Mouse (Mus musculus) liver, embryonic 13.5 days (tissue): Measurements from ENCODE around the gene Cpox. TPM values are rescaled to one million over a fixed set of nuclear protein-coding genes. Genes with fewer than 3 reads are reported as not detected.

ENCODE experiments used
- ATAC-seq: fragments of 200-750 bp; cut with Nextera tagmentation; 2 replicates; pipeline ENCODE4 v1.8.0; 2017; ENCODE audit warnings: low read depth, mild to moderate bottlenecking, moderate number of reproducible peaks, moderate library complexity
- DNase-seq: peaks from one replicate; pipeline ENCODE4 v3.0.0; 2022
- H3K27ac ChIP-seq: fragments of 300-500 bp; sonication (generic); 2 replicates; pipeline ENCODE4 v1.5.1; 2015; ENCODE audit warnings: moderate library complexity, mild to moderate bottlenecking, inconsistent platforms
- H3K27me3 ChIP-seq: fragments of 300-500 bp; sonication (generic); 2 replicates; pipeline ENCODE4 v1.6.1; 2015; ENCODE audit warnings: mild to moderate bottlenecking, inconsistent platforms
- H3K36me3 ChIP-seq: fragments of 300-500 bp; sonication (generic); 2 replicates; pipeline ENCODE4 v1.6.1; 2015; ENCODE audit warnings: mild to moderate bottlenecking, inconsistent platforms
- H3K4me1 ChIP-seq: fragments of 300-500 bp; sonication (generic); replicated peaks from 2 replicates; pipeline ENCODE4 v1.6.1; 2015; ENCODE audit warnings: inconsistent platforms
- H3K4me2 ChIP-seq: fragments of 300-500 bp; sonication (generic); 2 replicates; pipeline ENCODE4 v1.6.1; 2015; ENCODE audit warnings: inconsistent platforms, mild to moderate bottlenecking, moderate library complexity
- H3K4me3 ChIP-seq: fragments of 300-500 bp; sonication (generic); replicated peaks from 2 replicates; pipeline ENCODE4 v1.5.1; 2015; ENCODE audit warnings: mild to moderate bottlenecking, inconsistent platforms
- H3K9ac ChIP-seq: fragments of 300-500 bp; sonication (generic); 2 replicates; pipeline ENCODE4 v1.6.1; 2015; ENCODE audit warnings: mild to moderate bottlenecking, inconsistent platforms
- H3K9me3 ChIP-seq: fragments of 300-500 bp; sonication (generic); replicated peaks from 2 replicates; pipeline ENCODE4 v1.6.1; 2016; ENCODE audit warnings: inconsistent platforms
- WGBS: fragments of 180-500 bp; shearing (Covaris S2); methylation state at CpG from one replicate; pipeline ENCODE4 v1.1.7; 2015; ENCODE audit not compliant: insufficient replicate concordance; 5-methylcytosine and 5-hydroxymethylcytosine counted together
- polyA plus RNA-seq: library from polyadenylated mRNA; unstranded; fragments of >200 nt; fragmentation: Nextera tagmentation; extraction: Ambion mirVana; gene quantifications from 2 replicates; pipeline ENCODE4 v1.2.1, GENCODE M21; 2015

The Cpox gene
- polyA plus RNA-seq, 1 experiment from 2014 or later, result 422 TPM

- peaks cover 69% of the 10 kb centered on the region for H3K4me1 ChIP-seq
Observed at GRCm38 (mm10) chr16:58669264-58669663, 828 bp upstream of the Cpox start.

GRCm38 (mm10) chr16:58670643-58671042 lies 551 bp downstream of the Cpox start:
- WGBS, result under 1% methylated on average over 25 of the region's 25 CpGs
- Histone ChIP-seq H3K27ac (peak overlapping the region; percentile 99), H3K36me3 (peaks cover 42% of the 10 kb centered on the region), H3K27me3 (no peaks in the 10 kb centered on the region), H3K9ac (peak overlapping the region; percentile 99), H3K4me1 (peaks cover 69% of the 10 kb centered on the region), H3K4me3 (peak overlapping the region; percentile 97), H3K9me3 (no peaks in the 10 kb centered on the region), H3K4me2 (peak overlapping the region; percentile 79)
- DNase-seq (no peak), ATAC-seq (no peak)

More at GRCm38 (mm10) chr16:58669264-58669663, 828 bp upstream of the Cpox start:
- DNase-seq, result peak; percentile 74
- peak; percentile 30 for ATAC-seq
- no peaks in the 10 kb centered on the region for H3K9me3 ChIP-seq
- no peaks in the 10 kb centered on the region for H3K27me3 ChIP-seq
- H3K4me2 ChIP-seq, result peak overlapping the region; percentile 79
- peaks cover 29% of the 10 kb centered on the region for H3K36me3 ChIP-seq
- 12% methylated on average over 5 of the region's 5 CpGs for WGBS
- H3K4me3 ChIP-seq, result peak overlapping the region; percentile 97
- peak overlapping the region; percentile 99 for H3K9ac ChIP-seq
- H3K27ac ChIP-seq, result peak overlapping the region; percentile 99

GRCm38 (mm10) chr16:58671212-58671985 lies 1.3 kb downstream of the Cpox start:
- peaks cover 50% of the 10 kb centered on the region for H3K36me3 ChIP-seq
- peak overlapping the region; percentile 97 for H3K4me3 ChIP-seq
- H3K4me2 ChIP-seq, result peak overlapping the region; percentile 79
- WGBS, result 23% methylated on average over 8 of the region's 8 CpGs
- no peak for ATAC-seq
- no peaks in the 10 kb centered on the region for H3K9me3 ChIP-seq
- no peaks in the 10 kb centered on the region for H3K27me3 ChIP-seq
- peak overlapping the region; percentile 99 for H3K9ac ChIP-seq
- H3K4me1 ChIP-seq, result peaks cover 69% of the 10 kb centered on the region
- no peak for DNase-seq
- H3K27ac ChIP-seq, result peak overlapping the region; percentile 99

GRCm38 (mm10) chr16:58672396-58672795 lies 2.3 kb downstream of the Cpox start:
- peaks cover 59% of the 10 kb centered on the region for H3K36me3 ChIP-seq
- peak overlapping the region; percentile 97 for H3K4me3 ChIP-seq
- ATAC-seq (no peak), DNase-seq (no peak)
- peak overlapping the region; percentile 99 for H3K27ac ChIP-seq
- no peaks in the 10 kb centered on the region for H3K9me3 ChIP-seq
- H3K27me3 ChIP-seq, result no peaks in the 10 kb centered on the region
- peak overlapping the region; percentile 79 for H3K4me2 ChIP-seq
- peaks cover 67% of the 10 kb centered on the region for H3K4me1 ChIP-seq
- WGBS, result 36% methylated on average over 13 of the region's 13 CpGs
- peak overlapping the region; percentile 99 for H3K9ac ChIP-seq

- peak overlapping the region; percentile 99 for H3K9ac ChIP-seq
- peak overlapping the region; percentile 97 for H3K4me3 ChIP-seq
Observed at GRCm38 (mm10) chr16:58673811-58674410, 3.8 kb downstream of the Cpox start.

GRCm38 (mm10) chr16:58675256-58675655 lies 5.2 kb downstream of the Cpox start:
- WGBS, result 87% methylated on average over 13 of the region's 13 CpGs
- ATAC-seq (no peak), DNase-seq (no peak)
- H3K4me1 ChIP-seq, result peaks cover 58% of the 10 kb centered on the region
- H3K27me3 ChIP-seq, result no peaks in the 10 kb centered on the region
- peak overlapping the region; percentile 97 for H3K4me3 ChIP-seq
- peak overlapping the region; percentile 79 for H3K4me2 ChIP-seq
- no peaks in the 10 kb centered on the region for H3K9me3 ChIP-seq
- H3K9ac ChIP-seq, result peak overlapping the region; percentile 99
- H3K27ac ChIP-seq, result peak overlapping the region; percentile 99
- peaks cover 80% of the 10 kb centered on the region for H3K36me3 ChIP-seq

More at GRCm38 (mm10) chr16:58673811-58674410, 3.8 kb downstream of the Cpox start:
- WGBS, result 86% methylated on average over 15 of the region's 15 CpGs
- H3K27me3 ChIP-seq, result no peaks in the 10 kb centered on the region
- peaks cover 73% of the 10 kb centered on the region for H3K36me3 ChIP-seq
- no peaks in the 10 kb centered on the region for H3K9me3 ChIP-seq
- peak overlapping the region; percentile 79 for H3K4me2 ChIP-seq
- DNase-seq (no peak), ATAC-seq (no peak)
- H3K4me1 ChIP-seq, result peaks cover 66% of the 10 kb centered on the region
- peak overlapping the region; percentile 99 for H3K27ac ChIP-seq

GRCm38 (mm10) chr16:58676156-58676555 lies 6.1 kb downstream of the Cpox start:
- Histone ChIP-seq H3K4me2 (peak overlapping the region; percentile 79), H3K4me3 (peak overlapping the region; percentile 97), H3K36me3 (peaks cover 88% of the 10 kb centered on the region), H3K9me3 (no peaks in the 10 kb centered on the region), H3K9ac (peak overlapping the region; percentile 52), H3K27ac (peak overlapping the region; percentile 78), H3K27me3 (no peaks in the 10 kb centered on the region), H3K4me1 (peaks cover 63% of the 10 kb centered on the region)
- 67% methylated on average over 7 of the region's 7 CpGs for WGBS
- ATAC-seq (peak; percentile 22), DNase-seq (no peak)

- Histone ChIP-seq H3K27ac (peak overlapping the region; percentile 78), H3K36me3 (peaks cover 90% of the 10 kb centered on the region), H3K9me3 (no peaks in the 10 kb centered on the region), H3K4me2 (peak overlapping the region; percentile 79), H3K27me3 (no peaks in the 10 kb centered on the region), H3K4me3 (peak overlapping the region; percentile 97), H3K9ac (peak overlapping the region; percentile 52), H3K4me1 (peaks cover 67% of the 10 kb centered on the region)
- DNase-seq (no peak), ATAC-seq (peak; percentile 52)
- WGBS, result 35% methylated on average over 3 of the region's 3 CpGs
Observed at GRCm38 (mm10) chr16:58676633-58677032, 6.5 kb downstream of the Cpox start.

- Histone ChIP-seq H3K4me1 (peaks cover 73% of the 10 kb centered on the region), H3K27ac (peak overlapping the region; percentile 81), H3K4me2 (peak overlapping the region; percentile 54), H3K9ac (peak overlapping the region; percentile 35), H3K9me3 (no peaks in the 10 kb centered on the region), H3K27me3 (no peaks in the 10 kb centered on the region), H3K4me3 (peak overlapping the region; percentile 33), H3K36me3 (peaks cover 90% of the 10 kb centered on the region)
- ATAC-seq (no peak), DNase-seq (no peak)
- WGBS, result 91% methylated on average over 5 of the region's 5 CpGs
Observed at GRCm38 (mm10) chr16:58677491-58677890, 7.4 kb downstream of the Cpox start.

- 55% methylated on average over 7 of the region's 7 CpGs for WGBS
Observed at GRCm38 (mm10) chr16:58678660-58679059, 8.6 kb downstream of the Cpox start.

GRCm38 (mm10) chr16:58682046-58682445 lies 12.0 kb downstream of the Cpox start:
- Histone ChIP-seq H3K9ac (no peak overlapping the region), H3K4me1 (peaks cover 43% of the 10 kb centered on the region), H3K27me3 (no peaks in the 10 kb centered on the region), H3K4me3 (no peak overlapping the region), H3K9me3 (no peaks in the 10 kb centered on the region), H3K4me2 (no peak overlapping the region), H3K36me3 (peaks cover 53% of the 10 kb centered on the region), H3K27ac (peak overlapping the region; percentile 62)
- ATAC-seq (0 out of 2 replicates have a peak, but pooled peaks have one; percentile 25), DNase-seq (no peak)
- WGBS, result 81% methylated on average over 6 of the region's 6 CpGs

More at GRCm38 (mm10) chr16:58678660-58679059, 8.6 kb downstream of the Cpox start:
- Histone ChIP-seq H3K4me1 (peaks cover 63% of the 10 kb centered on the region), H3K36me3 (peaks cover 86% of the 10 kb centered on the region), H3K9ac (peak overlapping the region; percentile 47; the same call in 1 of the 2 replicates), H3K27ac (peak overlapping the region; percentile 48; the same call in 1 of the 2 replicates), H3K9me3 (no peaks in the 10 kb centered on the region), H3K4me3 (peak overlapping the region; percentile 25; the same call in 1 of the 2 replicates), H3K27me3 (no peaks in the 10 kb centered on the region), H3K4me2 (0 out of 2 replicates have a peak overlapping the region, but pooled peaks have one; percentile 29)
- ATAC-seq (peak; percentile 36; the same call in 1 of the 2 replicates), DNase-seq (no peak)
